Mouse (Mus musculus): ENCODE measurements around the gene Mgp. TPM values are rescaled to one million over a fixed set of nuclear protein-coding genes. Genes with fewer than 3 reads are reported as not detected.
A peak's percentile ranks its signal among the peaks of the same experiment; 100 is the strongest.

Mgp gene
- 1,533 and 1,851 TPM in 2 replicates for polyA plus RNA-seq (2015; fragmentation: Nextera tagmentation; extraction: Ambion mirVana)

DNA sequence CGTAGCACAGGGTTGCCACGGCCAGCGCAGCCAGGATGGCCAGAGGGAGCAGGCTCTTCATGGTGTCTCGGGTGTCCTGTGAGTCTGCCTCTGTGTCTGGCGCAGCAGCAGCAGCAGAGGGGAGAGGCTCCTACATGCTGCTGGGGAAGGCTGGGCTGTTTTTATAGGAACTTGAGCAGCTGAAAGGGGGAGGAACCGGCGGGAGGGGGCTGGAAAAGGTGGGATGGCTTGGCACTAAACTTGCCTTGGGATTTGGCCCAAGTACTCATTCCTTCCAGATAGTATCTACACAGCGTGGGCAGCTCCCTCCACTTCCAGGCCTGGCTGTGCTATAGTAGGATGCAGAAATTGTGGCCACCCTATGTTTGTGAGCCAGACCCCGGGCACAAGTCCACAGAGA lies at the start of gene Mgp:
Gene Mgp (minus strand): TSS at position 154 of the 400 bp plus-strand sequence.
- Histone ChIP-seq H3K9me3 (ENCODE audit: low read length) (no peaks in the 10 kb centered on the region), H3K4me3 (ENCODE audit: low read depth, low read length) (peak within 1 kb of the TSS; percentile 34), H3K4me1 (ENCODE audit: insufficient read depth, low read depth, low read length) (no peaks in the 10 kb centered on the region), H3K27me3 (replicated peaks; ENCODE audit: insufficient read depth, low read length) (no peaks in the 10 kb centered on the region), H3K4me2 (replicated peaks; ENCODE audit: low read depth, low read length) (peak within 1 kb of the TSS; percentile 30), H3K27ac (ENCODE audit: low read length) (peak within 1 kb of the TSS; percentile 68), H3K9ac (replicated peaks; ENCODE audit: low read depth) (peak within 1 kb of the TSS; percentile 47), H3K36me3 (ENCODE audit: insufficient read depth, low read length) (no peaks in the 10 kb centered on the region)
- DNase-seq (ENCODE audit: low spot score) (peak; percentile 79), ATAC-seq (peak; percentile 83)
- 30% methylated on average over 9 of the region's 9 CpGs for WGBS
- no peak for TF ChIP-seq EP300 (IDR thresholded peaks at IDR 0.05)
- TF ChIP-seq CTCF (IDR thresholded peaks at IDR 0.05): no peak

DNA sequence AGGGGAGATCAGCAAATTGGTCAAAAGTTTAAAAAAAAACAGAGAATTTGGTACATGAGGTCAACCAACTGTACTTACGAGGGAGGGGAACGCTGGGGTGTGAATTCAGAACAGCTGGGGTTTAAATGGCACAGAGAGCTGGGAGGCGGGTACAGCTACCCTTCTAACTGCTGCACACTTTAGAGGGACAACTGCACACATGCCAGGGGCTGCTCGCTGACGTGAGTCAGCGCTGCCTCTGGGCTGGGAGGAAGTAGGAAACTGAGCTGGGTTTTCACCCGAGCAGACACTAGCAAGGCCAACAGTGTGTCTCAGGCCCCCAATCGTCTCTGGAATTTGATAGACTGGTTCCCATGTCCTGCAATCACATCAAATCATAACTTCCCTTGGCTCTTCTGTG lies 49.4 kb upstream of the Mgp start:
- Histone ChIP-seq H3K27me3 (replicated peaks; ENCODE audit: insufficient read depth, low read length) (no peaks in the 10 kb centered on the region), H3K9ac (replicated peaks; ENCODE audit: low read depth) (no peak overlapping the region), H3K4me2 (replicated peaks; ENCODE audit: low read depth, low read length) (no peak overlapping the region), H3K4me3 (ENCODE audit: low read depth, low read length) (no peak overlapping the region), H3K36me3 (ENCODE audit: insufficient read depth, low read length) (no peaks in the 10 kb centered on the region), H3K27ac (ENCODE audit: low read length) (no peak overlapping the region), H3K4me1 (ENCODE audit: insufficient read depth, low read depth, low read length) (no peaks in the 10 kb centered on the region), H3K9me3 (ENCODE audit: low read length) (no peaks in the 10 kb centered on the region)
- no peak for DNase-seq (ENCODE audit: low spot score)
- whole genome bisulfite sequencing: 58% methylated on average over 8 of the region's 8 CpGs
- ATAC-seq: peak; percentile 28; the same call in 1 of the 2 replicates
- TF ChIP-seq CTCF (IDR thresholded peaks at IDR 0.05): no peak
- TF ChIP-seq EP300 (IDR thresholded peaks at IDR 0.05): no peak

DNA sequence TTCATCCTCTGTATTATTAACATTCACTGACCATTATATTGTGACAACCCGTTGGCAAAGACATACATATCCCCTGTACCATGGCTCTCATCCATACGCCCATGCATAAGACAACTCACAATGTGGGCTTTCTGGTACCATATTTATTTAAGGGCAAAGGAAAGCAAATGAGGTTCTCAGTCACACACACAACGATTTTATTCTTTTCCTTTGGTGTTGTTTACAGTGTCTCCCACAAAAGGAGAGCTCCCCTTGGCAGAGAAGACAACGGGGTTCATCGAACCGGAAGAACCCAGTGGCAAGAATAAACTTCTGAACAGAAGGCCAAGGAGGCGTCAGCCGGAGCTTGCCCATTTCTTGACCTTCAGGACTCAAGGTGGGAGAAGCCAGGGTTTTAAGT lies 47.9 kb upstream of the Mgp start, which contains the start of gene Pde6h:
Gene Pde6h (plus strand): TSS at position 301 of the 400 bp plus-strand sequence.
- WGBS: 90% methylated on average over 8 of the region's 8 CpGs
- Histone ChIP-seq H3K4me3 (ENCODE audit: low read depth, low read length) (no peak within 1 kb of the TSS), H3K9me3 (ENCODE audit: low read length) (no peaks in the 10 kb centered on the region), H3K36me3 (ENCODE audit: insufficient read depth, low read length) (no peaks in the 10 kb centered on the region), H3K4me2 (replicated peaks; ENCODE audit: low read depth, low read length) (no peak within 1 kb of the TSS), H3K9ac (replicated peaks; ENCODE audit: low read depth) (no peak within 1 kb of the TSS), H3K27ac (ENCODE audit: low read length) (no peak within 1 kb of the TSS), H3K4me1 (ENCODE audit: insufficient read depth, low read depth, low read length) (no peaks in the 10 kb centered on the region), H3K27me3 (replicated peaks; ENCODE audit: insufficient read depth, low read length) (no peaks in the 10 kb centered on the region)
- no peak for ATAC-seq
- TF ChIP-seq EP300 (IDR thresholded peaks at IDR 0.05): no peak
- TF ChIP-seq CTCF (IDR thresholded peaks at IDR 0.05): no peak
- DNase-seq (ENCODE audit: low spot score): no peak

DNA sequence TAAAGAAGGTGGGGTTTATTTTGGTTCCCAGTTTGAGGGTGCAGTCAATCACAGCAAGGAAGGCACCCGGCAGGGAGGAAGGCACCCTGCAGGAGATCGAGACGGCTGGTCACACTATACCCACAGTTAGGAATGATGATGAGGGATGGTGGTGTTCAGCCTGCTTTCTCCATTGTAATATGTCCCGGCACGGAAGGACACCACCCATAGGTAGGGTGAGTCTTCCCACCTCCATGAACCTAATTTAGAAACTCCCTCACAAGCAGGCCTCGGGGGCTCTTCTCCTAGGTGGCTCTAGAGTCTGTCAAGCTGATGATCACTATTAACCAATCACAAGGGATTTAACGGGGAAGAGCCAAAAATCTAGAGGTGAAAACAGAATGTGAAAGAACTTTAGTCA lies 47.2 kb upstream of the Mgp start:
- Histone ChIP-seq H3K4me2 (replicated peaks; ENCODE audit: low read depth, low read length) (no peak overlapping the region), H3K9me3 (ENCODE audit: low read length) (no peaks in the 10 kb centered on the region), H3K27ac (ENCODE audit: low read length) (no peak overlapping the region), H3K9ac (replicated peaks; ENCODE audit: low read depth) (no peak overlapping the region), H3K4me3 (ENCODE audit: low read depth, low read length) (no peak overlapping the region), H3K4me1 (ENCODE audit: insufficient read depth, low read depth, low read length) (no peaks in the 10 kb centered on the region), H3K27me3 (replicated peaks; ENCODE audit: insufficient read depth, low read length) (no peaks in the 10 kb centered on the region), H3K36me3 (ENCODE audit: insufficient read depth, low read length) (no peaks in the 10 kb centered on the region)
- ATAC-seq (no peak), DNase-seq (ENCODE audit: low spot score) (no peak)
- WGBS: 92% methylated on average over 7 of the region's 7 CpGs
- TF ChIP-seq EP300 (IDR thresholded peaks at IDR 0.05): no peak
- TF ChIP-seq CTCF (IDR thresholded peaks at IDR 0.05): no peak

DNA sequence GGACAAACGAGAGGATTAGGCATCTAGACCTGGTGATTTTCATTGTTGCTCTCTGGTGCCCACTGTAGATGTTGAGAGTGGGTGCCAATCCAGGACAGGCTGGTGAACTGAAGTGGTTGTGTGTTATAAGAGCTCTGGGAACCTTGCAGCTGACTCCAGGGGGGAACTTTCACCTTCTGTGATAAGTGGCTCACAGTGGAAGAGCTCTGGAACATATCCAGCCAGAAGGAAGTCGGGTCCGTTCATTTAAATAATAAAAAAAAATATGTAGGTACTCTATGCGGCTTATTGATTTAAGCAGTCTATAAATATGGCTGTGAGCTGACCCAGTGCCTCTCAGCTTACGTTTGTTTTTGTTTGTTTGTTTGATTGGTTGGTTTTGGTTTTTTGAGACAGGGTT lies 46.5 kb upstream of the Mgp start, which contains the start of gene Erp27:
Gene Erp27 (minus strand): TSS at position 101 of the 400 bp plus-strand sequence.
- H3K27ac ChIP-seq (ENCODE audit: low read length): no peak within 1 kb of the TSS
- H3K9ac ChIP-seq (replicated peaks; ENCODE audit: low read depth): no peak within 1 kb of the TSS
- H3K4me2 ChIP-seq (replicated peaks; ENCODE audit: low read depth, low read length): no peak within 1 kb of the TSS
- no peak within 1 kb of the TSS for H3K4me3 ChIP-seq (ENCODE audit: low read depth, low read length)
- H3K27me3 ChIP-seq (replicated peaks; ENCODE audit: insufficient read depth, low read length): no peaks in the 10 kb centered on the region
- TF ChIP-seq EP300 (IDR thresholded peaks at IDR 0.05) (no peak), CTCF (IDR thresholded peaks at IDR 0.05) (no peak)
- WGBS: 50% methylated on average over 5 of the region's 5 CpGs
- H3K9me3 ChIP-seq (ENCODE audit: low read length): no peaks in the 10 kb centered on the region
- no peak for ATAC-seq
- no peaks in the 10 kb centered on the region for H3K36me3 ChIP-seq (ENCODE audit: insufficient read depth, low read length)
- DNase-seq (ENCODE audit: low spot score): no peak
- H3K4me1 ChIP-seq (ENCODE audit: insufficient read depth, low read depth, low read length): no peaks in the 10 kb centered on the region

DNA sequence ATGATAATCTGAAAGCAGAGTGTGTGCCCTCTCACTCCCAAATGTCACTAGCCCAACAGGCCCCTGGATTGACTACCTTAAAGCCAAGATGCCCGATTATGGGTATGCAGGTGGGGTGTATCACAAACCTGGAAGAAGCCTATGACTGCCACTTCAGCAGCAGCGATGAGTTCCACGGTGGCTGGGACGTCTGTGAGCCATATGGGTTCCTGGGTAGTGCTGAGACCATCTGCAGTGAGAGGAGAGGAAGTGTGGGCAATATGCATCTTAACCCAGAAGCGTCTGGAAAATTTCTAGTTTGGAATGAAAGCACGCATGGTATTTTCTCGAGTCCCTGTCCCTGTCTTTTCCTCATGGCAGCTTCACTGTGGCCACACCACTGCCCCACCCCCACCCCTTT lies 46.0 kb upstream of the Mgp start:
- Histone ChIP-seq H3K4me2 (replicated peaks; ENCODE audit: low read depth, low read length) (no peak overlapping the region), H3K27me3 (replicated peaks; ENCODE audit: insufficient read depth, low read length) (no peaks in the 10 kb centered on the region), H3K36me3 (ENCODE audit: insufficient read depth, low read length) (no peaks in the 10 kb centered on the region), H3K9me3 (ENCODE audit: low read length) (no peaks in the 10 kb centered on the region), H3K9ac (replicated peaks; ENCODE audit: low read depth) (no peak overlapping the region), H3K4me1 (ENCODE audit: insufficient read depth, low read depth, low read length) (no peaks in the 10 kb centered on the region), H3K27ac (ENCODE audit: low read length) (no peak overlapping the region), H3K4me3 (ENCODE audit: low read depth, low read length) (no peak overlapping the region)
- ATAC-seq (no peak), DNase-seq (ENCODE audit: low spot score) (no peak)
- 78% methylated on average over 7 of the region's 7 CpGs for WGBS
- TF ChIP-seq CTCF (IDR thresholded peaks at IDR 0.05): no peak
- no peak for TF ChIP-seq EP300 (IDR thresholded peaks at IDR 0.05)
